Mouse (Mus musculus) heart, postnatal 25 days (tissue): Measurements from ENCODE around the gene Ptcd1. TPM values are rescaled to one million over a fixed set of nuclear protein-coding genes. Genes with fewer than 3 reads are reported as not detected.
"Not testable (repeated sequence)": the region's sequence is repeated elsewhere in the genome, so short reads cannot be mapped to it uniquely, and the experiment has no call there.

Source experiments
- DNase-seq: peaks from one replicate; pipeline ENCODE4 v3.0.0; 2022; ENCODE audit warnings: low spot score
- intact Hi-C: fragments of 180-260 bp; cut with DNase I; formaldehyde crosslinking; loops from one replicate; pipeline ENCODE4 v1.15.1; 2025
- total RNA-seq, 2 experiments: library from RNA; stranded (reverse); gene quantifications; 2 replicates each; pipeline ENCODE4 v1.2.3; 2021

Gene Ptcd1
- total RNA-seq, result 10 to 100 TPM; 27.9 to 28.6 TPM

- DNase-seq, result peak; percentile 97
- intact Hi-C loops, result loop anchor here (2.0 kb wide), 2 partner anchors 24 to 26 kb away; partner anchors contain the start of genes Bud31 and Pdap1
Measured at GRCm38 (mm10) chr5:145166536-145167305, at the start of gene Ptcd1, which contains the start of gene Cpsf4. Gene Ptcd1, minus strand, starts transcription at chr5:145167108. Gene Cpsf4, plus strand, starts transcription at chr5:145167213.

GRCm38 (mm10) chr5:145214679-145215078 lies 47.8 kb upstream of the Ptcd1 start:
- no peak for DNase-seq
- intact Hi-C loops, result no loop called here

GRCm38 (mm10) chr5:145213505-145213904 lies 46.6 kb upstream of the Ptcd1 start:
- no peak for DNase-seq

GRCm38 (mm10) chr5:145212216-145212615 lies 45.3 kb upstream of the Ptcd1 start:
- intact Hi-C loops, result no loop called here
- no peak for DNase-seq

More at GRCm38 (mm10) chr5:145213505-145213904, 46.6 kb upstream of the Ptcd1 start:
- intact Hi-C loops, result no loop called here

GRCm38 (mm10) chr5:145211340-145211739 lies 44.4 kb upstream of the Ptcd1 start:
- intact Hi-C loops, result no loop called here
- DNase-seq, result no peak

- DNase-seq, intact Hi-C loops: not testable (repeated sequence)
Measured at GRCm38 (mm10) chr5:145208391-145208790, 41.5 kb upstream of the Ptcd1 start.

GRCm38 (mm10) chr5:145207954-145208353 lies 41.0 kb upstream of the Ptcd1 start:
- intact Hi-C loops, result no loop called here
- DNase-seq, result no peak

- DNase-seq, result no peak
- intact Hi-C loops, result no loop called here
Measured at GRCm38 (mm10) chr5:145207385-145207784, 40.5 kb upstream of the Ptcd1 start.

GRCm38 (mm10) chr5:145205041-145205440 lies 38.1 kb upstream of the Ptcd1 start:
- no peak for DNase-seq
- intact Hi-C loops, result loop anchor here (2.0 kb wide), 1 partner anchor 24 kb away; no protein-coding TSS in a partner anchor

GRCm38 (mm10) chr5:145203936-145204691 lies 37.2 kb upstream of the Ptcd1 start, which contains the start of gene Zkscan5:
Gene Zkscan5, plus strand, starts transcription at chr5:145204562.
- intact Hi-C loops, result loop anchor here (2.0 kb wide), 1 partner anchor 25 kb away; no protein-coding TSS in a partner anchor

GRCm38 (mm10) chr5:145202446-145202845 lies 35.5 kb upstream of the Ptcd1 start:
- no peak for DNase-seq
- intact Hi-C loops, result no loop called here

More at GRCm38 (mm10) chr5:145203936-145204691, 37.2 kb upstream of the Ptcd1 start, which contains the start of gene Zkscan5:
- DNase-seq, result peak; percentile 97

- intact Hi-C loops, result no loop called here
Measured at GRCm38 (mm10) chr5:145201321-145201991, 34.5 kb upstream of the Ptcd1 start, which contains the start of gene Zkscan14. Gene Zkscan14, minus strand, starts transcription at chr5:145201868.

GRCm38 (mm10) chr5:145200387-145200786 lies 33.5 kb upstream of the Ptcd1 start:
- DNase-seq, result no peak
- intact Hi-C loops, result no loop called here

More at GRCm38 (mm10) chr5:145201321-145201991, 34.5 kb upstream of the Ptcd1 start, which contains the start of gene Zkscan14:
- peak; percentile 54 for DNase-seq

- DNase-seq, result no peak
- intact Hi-C loops, result loop anchor here (2.0 to 5.0 kb wide), 2 partner anchors 25 to 40 kb away; partner anchors contain the start of genes Cpsf4, Ptcd1 and Zfp655
Measured at GRCm38 (mm10) chr5:145191962-145192361, 25.1 kb upstream of the Ptcd1 start, which contains the start of gene Atp5j2. Gene Atp5j2, minus strand, starts transcription at chr5:145192062.

- DNase-seq, result peak; percentile 78
- intact Hi-C loops, result loop anchor here (2.0 to 5.0 kb wide), 2 partner anchors 24 to 41 kb away; partner anchors contain the start of genes Cpsf4, Ptcd1 and Zfp655
Measured at GRCm38 (mm10) chr5:145190875-145191798, 24.2 kb upstream of the Ptcd1 start.

- intact Hi-C loops, result loop anchor here (2.0 to 5.0 kb wide), 2 partner anchors 24 to 42 kb away; partner anchors contain the start of genes Cpsf4, Ptcd1 and Zfp655
- DNase-seq, result no peak
Measured at GRCm38 (mm10) chr5:145190373-145190772, 23.5 kb upstream of the Ptcd1 start.

GRCm38 (mm10) chr5:145189416-145189815 lies 22.5 kb upstream of the Ptcd1 start:
- intact Hi-C loops, result no loop called here
- no peak for DNase-seq

GRCm38 (mm10) chr5:145185244-145185643 lies 18.3 kb upstream of the Ptcd1 start:
- no peak for DNase-seq
- intact Hi-C loops, result no loop called here
